Mouse (Mus musculus) R1 (cell line): ENCODE data around the gene St7.

ENCODE experiments used
- DNase-seq: peaks from one replicate; pipeline ENCODE4 v3.0.0-alpha.2; 2018; ENCODE audit warnings: low read depth, low spot score

The St7 gene

GRCm38 (mm10) chr6:17895562-17895961, 202.8 kb downstream of the St7 start:
- DNase-seq: no peak

GRCm38 (mm10) chr6:17898539-17898938, 205.8 kb downstream of the St7 start:
- no peak for DNase-seq

- no peak for DNase-seq
Measured at GRCm38 (mm10) chr6:17903355-17903754, 210.6 kb downstream of the St7 start.

GRCm38 (mm10) chr6:17905776-17906175, 213.0 kb downstream of the St7 start:
- DNase-seq: peak; percentile 12

GRCm38 (mm10) chr6:17906289-17906688, 213.6 kb downstream of the St7 start:
- DNase-seq: peak; percentile 60

GRCm38 (mm10) chr6:17912312-17912711, 219.6 kb downstream of the St7 start:
- peak; percentile 7 for DNase-seq

GRCm38 (mm10) chr6:17912825-17913224, 220.1 kb downstream of the St7 start:
- DNase-seq: no peak

GRCm38 (mm10) chr6:17913315-17913714, 220.6 kb downstream of the St7 start:
- no peak for DNase-seq

- DNase-seq: no peak
Measured at GRCm38 (mm10) chr6:17914300-17914699, 221.6 kb downstream of the St7 start.

- DNase-seq: no peak
Measured at GRCm38 (mm10) chr6:17917233-17917632, 224.5 kb downstream of the St7 start.

- no peak for DNase-seq
Measured at GRCm38 (mm10) chr6:17922180-17922579, 229.4 kb downstream of the St7 start.

- no peak for DNase-seq
Measured at GRCm38 (mm10) chr6:17922967-17923366, 230.2 kb downstream of the St7 start.

- DNase-seq: no peak
Measured at GRCm38 (mm10) chr6:17923370-17923769, 230.6 kb downstream of the St7 start.

GRCm38 (mm10) chr6:17923894-17924505, 231.3 kb downstream of the St7 start:
- no peak for DNase-seq

- DNase-seq: peak; percentile 55
Measured at GRCm38 (mm10) chr6:17925267-17925666, 232.5 kb downstream of the St7 start.

GRCm38 (mm10) chr6:17927746-17928145, 235.0 kb downstream of the St7 start:
- DNase-seq: no peak

GRCm38 (mm10) chr6:17931187-17931586, 238.5 kb downstream of the St7 start:
- DNase-seq: no peak

GRCm38 (mm10) chr6:17931835-17932234, 239.1 kb downstream of the St7 start:
- no peak for DNase-seq

GRCm38 (mm10) chr6:17932806-17933205, 240.1 kb downstream of the St7 start:
- DNase-seq: no peak

- no peak for DNase-seq
Measured at GRCm38 (mm10) chr6:17938631-17939346, 246.1 kb downstream of the St7 start.

- DNase-seq: no peak
Measured at GRCm38 (mm10) chr6:17941916-17942315, 249.2 kb downstream of the St7 start.

GRCm38 (mm10) chr6:17942344-17942743, 249.6 kb downstream of the St7 start:
- DNase-seq: no peak

- no peak for DNase-seq
Measured at GRCm38 (mm10) chr6:17943877-17944617, 251.3 kb downstream of the St7 start.
